Mouse (Mus musculus) adrenal gland, postnatal 14 days (tissue): Measurements from ENCODE around the gene Msantd4. TPM values are rescaled to one million over a fixed set of nuclear protein-coding genes. Genes with fewer than 3 reads are reported as not detected.
"Not testable (repeated sequence)": the region's sequence is repeated elsewhere in the genome, so short reads cannot be mapped to it uniquely, and the experiment has no call there.

Experiments used
- DNase-seq: peaks from one replicate; pipeline ENCODE4 v3.0.0; 2021; ENCODE audit warnings: mixed read lengths
- long read RNA-seq, 2 experiments: library from polyadenylated mRNA; stranded (forward); transcript quantifications; one replicate each; pipeline ENCODE4 v2.0.0; 2021
- microRNA-seq, 2 experiments: library from miRNA; unstranded; fragments of <30 nt; microRNA quantifications; one replicate each; pipeline ENCODE4 v1.2.0; 2021
- total RNA-seq: library from RNA; stranded (reverse); gene quantifications from 2 replicates; pipeline ENCODE4 v1.2.3, GENCODE M21; 2021

Msantd4 gene
- total RNA-seq: 32.6 and 37.6 TPM in 2 replicates
- long read RNA-seq, experiment 1, transcript Msantd4-201 (2 exons, 2,731 nt): minor isoform, 5 of 28 reads
- long read RNA-seq, experiment 1, transcript Msantd4-202 (3 exons, 2,800 nt): major isoform, 20 of 28 reads
- long read RNA-seq, experiment 1, partial matches to known transcripts: 2 of 28 reads
- long read RNA-seq, experiment 1, other reads (novel, unspliced or antisense): 1 of 28 reads
- long read RNA-seq, experiment 2, transcript Msantd4-201 (2 exons, 2,731 nt): minor isoform, 5 of 31 reads
- long read RNA-seq, experiment 2, transcript Msantd4-202 (3 exons, 2,800 nt): major isoform, 22 of 31 reads
- long read RNA-seq, experiment 2, partial matches to known transcripts: 3 of 31 reads
- long read RNA-seq, experiment 2, other reads (novel, unspliced or antisense): 1 of 31 reads

DNA sequence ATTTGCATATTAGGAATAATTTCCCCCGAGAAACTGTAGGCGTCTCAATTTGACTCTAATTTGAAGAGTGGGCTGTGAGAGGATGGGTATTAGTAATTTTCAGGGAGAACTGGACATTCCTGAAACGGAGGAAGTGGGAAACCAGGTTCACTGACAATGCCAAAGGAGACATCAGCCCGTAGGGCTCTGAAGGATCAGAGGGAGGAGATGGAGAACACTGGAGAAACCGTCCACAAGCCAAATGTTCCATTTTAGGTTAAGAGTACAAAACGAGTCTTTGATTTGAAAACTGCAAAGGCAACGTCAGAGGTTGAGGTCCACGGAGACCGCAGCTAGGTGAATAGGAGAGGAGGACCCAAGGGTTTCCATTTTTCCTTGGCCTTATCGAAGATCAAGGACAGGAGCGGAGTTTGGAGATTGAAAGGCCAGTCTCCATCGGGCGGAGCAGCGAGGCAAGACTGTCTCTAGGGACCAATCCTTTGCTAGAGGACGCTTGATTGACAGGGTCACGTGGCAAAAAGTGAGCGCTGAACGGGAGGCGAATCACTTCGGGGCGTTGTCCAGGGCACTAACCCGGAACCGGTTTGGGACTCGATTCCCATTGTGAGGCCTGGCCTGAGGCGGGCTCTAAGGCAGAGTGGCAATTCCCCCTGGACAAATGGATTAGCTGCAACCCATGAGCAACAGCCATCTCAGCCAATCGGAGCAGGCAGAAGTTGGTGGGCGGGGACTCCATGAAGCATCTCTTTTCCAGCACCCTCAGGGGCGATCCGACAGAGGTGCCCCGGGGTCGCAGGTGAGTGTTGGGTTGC is at the start of gene Msantd4:
Gene Msantd4, plus strand, starts transcription at position 735 of the 812 bp plus-strand sequence.
- peak; percentile 99 for DNase-seq

DNA sequence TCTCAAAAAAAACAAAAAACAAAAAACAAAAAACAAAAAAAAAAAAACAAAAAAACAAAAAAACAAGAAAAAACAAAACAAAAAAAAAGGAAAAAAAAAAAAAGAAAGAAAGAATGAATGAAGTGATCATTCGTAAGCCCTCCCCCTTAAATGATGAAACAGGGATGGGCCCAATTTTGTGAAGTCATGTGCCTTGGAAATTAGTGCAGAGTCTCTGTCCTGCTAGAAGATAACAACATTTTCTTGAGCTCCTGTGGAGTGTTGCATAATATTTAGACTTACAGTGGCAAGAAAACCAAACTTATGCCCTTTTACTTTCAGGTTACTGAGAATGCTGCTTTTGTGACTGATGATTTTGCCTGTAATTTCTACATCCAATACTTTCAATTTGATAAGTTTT is 23.2 kb upstream of the Msantd4 start:
- DNase-seq: no peak

DNA sequence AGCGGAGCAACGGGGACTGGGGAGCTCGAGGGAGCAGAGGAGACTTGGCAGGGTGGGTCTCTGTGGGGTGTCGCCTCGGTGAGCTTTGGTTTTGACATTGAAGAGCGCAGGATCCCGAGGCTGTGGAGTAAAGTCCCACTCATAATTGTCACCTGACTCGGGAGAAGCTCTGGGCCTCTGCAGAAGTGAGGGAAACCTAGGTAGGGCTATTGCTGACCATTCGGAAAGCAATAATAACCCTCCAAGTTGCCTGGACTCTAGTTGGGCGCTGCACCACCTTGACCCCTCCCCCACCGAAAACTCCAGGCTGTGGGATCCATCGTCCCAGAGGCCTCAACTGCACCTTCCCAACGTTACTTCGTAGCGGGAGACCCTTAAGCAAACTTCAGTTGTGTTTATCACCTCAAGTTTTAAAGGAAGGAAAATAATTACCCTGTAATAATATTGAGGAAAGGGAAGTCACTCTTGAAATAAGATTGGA is 318 bp downstream of the Msantd4 start:
- peak; percentile 53 for DNase-seq

DNA sequence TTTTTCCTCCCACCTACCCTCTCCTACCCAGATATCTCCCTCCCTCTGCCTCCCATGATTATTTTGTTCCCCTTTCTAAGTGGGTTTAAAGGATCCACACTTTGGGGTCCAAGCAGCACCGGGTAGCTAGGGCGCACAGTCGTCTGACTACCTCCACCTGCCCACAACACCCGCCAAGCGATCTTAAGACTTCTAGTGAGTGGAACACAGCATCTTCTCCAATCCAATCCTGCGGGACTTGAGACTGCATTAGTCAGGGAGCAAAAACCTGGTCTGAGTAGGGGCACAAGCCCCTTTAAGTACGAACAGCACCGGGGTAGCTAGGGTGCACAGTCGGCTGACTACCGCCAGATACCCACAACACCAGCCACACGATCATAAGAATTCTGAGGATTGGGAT is 24.4 kb downstream of the Msantd4 start:
- not testable (repeated sequence) for DNase-seq

Small RNA genes lying within 50 kb of the gene (microRNA-seq; reads per million reads assigned to microRNA genes)
- gene Gm23992: 0 reads per million in 2 experiments

Other genes starting within 250 kb of the Msantd4 start
- 21.7 and 23.2 TPM in 2 replicates for gene Aasdhppt, start 67.1 kb upstream of the Msantd4 start, total RNA-seq
- 2.6 and 3.7 TPM in 2 replicates for gene Kbtbd3, start 66.7 kb upstream of the Msantd4 start, total RNA-seq